Mouse (Mus musculus) cerebral cortex, adult 2 months (tissue): ENCODE results near the gene Atad5.

ENCODE experiments used
- whole genome bisulfite sequencing: fragments of 180-500 bp; shearing (Covaris S2); methylation state at CpG from one replicate; pipeline ENCODE4 v1.1.7; 2018; 5-methylcytosine and 5-hydroxymethylcytosine counted together

Atad5 gene

DNA sequence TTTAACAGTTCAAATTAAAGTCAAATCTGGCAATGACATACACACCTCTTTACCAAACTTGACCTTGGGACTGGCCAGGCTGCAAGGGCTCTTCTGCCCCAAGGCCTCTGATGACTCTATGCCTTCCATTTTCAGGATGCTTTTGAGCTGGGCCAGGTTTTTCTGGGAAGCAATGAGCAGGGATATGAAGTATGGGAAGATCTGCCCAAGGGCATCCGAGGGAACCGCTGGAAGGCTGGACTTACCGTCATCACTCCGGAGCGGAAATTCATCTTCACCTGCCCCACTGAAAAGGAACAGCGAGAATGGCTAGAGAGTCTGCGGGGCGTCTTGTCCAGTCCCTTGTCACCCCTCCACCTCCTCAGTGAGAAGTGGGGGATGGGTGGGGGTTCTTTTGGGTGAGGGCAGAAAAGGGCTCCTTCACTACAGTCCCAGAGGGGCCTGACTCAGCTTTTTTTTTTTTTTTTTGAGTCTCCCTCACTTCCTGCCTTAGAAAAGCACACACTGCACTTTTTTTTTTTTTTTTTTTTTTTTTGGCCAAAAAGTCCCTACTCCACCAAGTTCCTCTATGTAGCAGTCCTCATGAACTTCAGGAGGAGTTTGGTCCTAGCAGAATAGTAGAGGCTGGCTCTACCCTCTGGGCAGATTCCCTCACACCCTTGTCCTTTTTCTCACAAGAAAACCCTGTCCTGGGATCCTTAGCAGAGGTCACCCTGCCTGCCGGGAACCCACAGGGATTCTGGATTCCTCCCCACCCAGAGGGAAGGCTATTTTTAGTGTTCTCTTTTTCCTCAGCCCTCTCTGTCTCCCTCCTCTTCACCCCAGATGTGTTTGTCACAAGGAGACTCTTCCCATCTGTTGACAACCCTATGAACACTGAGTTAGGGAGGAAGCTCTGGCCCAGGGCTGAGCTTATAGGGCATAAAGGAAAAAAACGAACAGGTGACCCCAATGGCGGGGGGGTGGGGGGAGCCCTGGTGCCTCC is 88.0 kb downstream of the Atad5 start:
- 69% methylated on average over 11 of the region's 11 CpGs for WGBS

DNA sequence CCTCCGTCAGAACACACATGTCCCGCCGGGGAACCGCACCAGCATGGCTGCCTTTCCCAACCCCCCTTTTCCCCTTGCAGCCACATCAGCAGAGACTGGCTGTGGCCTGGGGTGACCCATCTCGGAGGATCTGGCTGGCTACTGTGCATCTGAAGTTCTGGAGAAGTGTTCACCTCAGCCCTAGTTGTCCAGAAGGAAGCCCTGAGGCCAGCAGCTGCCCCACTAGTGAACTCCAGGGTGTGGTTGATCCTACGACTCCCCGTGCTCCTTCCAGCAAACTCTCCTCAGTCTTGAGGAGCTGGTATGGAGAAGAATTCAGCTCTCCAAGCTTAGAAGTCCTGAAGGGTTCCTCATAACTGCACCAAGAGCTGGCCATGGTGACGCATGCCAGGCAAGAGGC is 89.1 kb downstream of the Atad5 start:
- 80% methylated on average over 8 of the region's 8 CpGs for WGBS

- WGBS: 76% methylated on average over 5 of the region's 5 CpGs
Measured at GRCm38 (mm10) chr11:80181021-80181749, 92.0 kb downstream of the Atad5 start.

DNA sequence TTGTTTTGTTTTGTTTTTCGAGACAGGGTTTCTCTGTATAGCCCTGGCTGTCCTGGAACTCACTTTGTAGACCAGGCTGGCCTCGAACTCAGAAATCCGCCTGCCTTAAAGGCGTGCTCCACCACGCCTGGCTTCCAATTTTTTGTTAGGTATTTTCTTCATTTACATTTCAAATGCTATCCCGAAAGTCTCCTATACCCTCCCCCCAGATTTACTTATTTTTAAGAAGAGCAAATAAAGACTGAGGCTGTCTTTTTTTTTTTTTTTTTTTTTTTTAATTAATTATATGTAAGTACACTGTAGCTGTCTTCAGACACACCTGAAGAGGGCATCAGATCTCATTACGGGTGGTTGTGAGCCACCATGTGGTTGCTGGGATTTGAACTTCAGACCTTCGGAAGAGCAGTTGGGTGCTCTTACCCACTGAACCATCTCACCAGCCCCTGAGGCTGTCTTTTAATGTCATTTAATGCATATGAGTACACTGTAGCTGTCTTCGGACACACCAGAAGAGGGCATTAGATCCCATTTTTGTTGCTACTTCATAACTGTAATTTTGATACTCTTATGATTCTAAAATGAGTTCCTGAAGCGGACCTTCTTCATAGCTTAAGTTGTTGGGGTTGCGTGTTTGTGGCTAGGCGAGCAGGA is 94.0 kb downstream of the Atad5 start:
- WGBS: 41% methylated on average over 12 of the region's 12 CpGs

DNA sequence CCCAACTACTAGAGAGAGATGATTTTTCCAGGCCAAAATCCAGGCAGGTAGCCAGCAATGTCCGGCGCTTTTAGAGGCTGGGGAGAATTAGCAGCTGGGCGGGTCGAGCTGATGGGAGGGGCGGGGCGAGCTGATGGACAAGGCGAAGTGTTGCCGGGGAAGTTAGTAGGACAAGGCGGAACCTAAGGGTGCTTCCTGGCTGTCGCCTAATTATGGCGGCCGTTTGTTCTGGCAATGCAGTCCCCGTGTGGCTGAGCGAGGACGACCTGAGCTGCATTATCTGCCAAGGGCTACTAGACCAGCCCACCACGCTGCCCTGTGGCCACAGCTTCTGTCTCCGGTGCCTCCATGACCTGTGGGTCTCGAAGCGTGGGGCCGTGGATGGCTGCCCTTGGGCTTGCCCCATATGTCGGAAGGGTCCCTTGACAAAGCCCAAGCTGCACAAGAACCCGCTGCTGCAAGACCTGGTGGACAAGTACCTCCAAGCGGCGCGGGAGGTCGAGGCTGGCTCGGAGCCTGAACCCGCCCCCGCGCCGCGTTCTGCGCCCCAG is 94.6 kb downstream of the Atad5 start, which contains the start of gene Rnf135:
Rnf135 (plus strand) TSS at position 147 of the 551 bp plus-strand sequence.
- WGBS: 2% methylated on average over 33 of the region's 33 CpGs

- 81% methylated on average over 6 of the region's 6 CpGs for WGBS
Measured at GRCm38 (mm10) chr11:80184531-80185071, 95.4 kb downstream of the Atad5 start.
